Mouse (Mus musculus) urinary bladder, adult 2 months (tissue): Measurements from ENCODE around the gene Col23a1. TPM values are rescaled to one million over a fixed set of nuclear protein-coding genes. Genes with fewer than 3 reads are reported as not detected.
"Not testable (repeated sequence)": the region's sequence is repeated elsewhere in the genome, so short reads cannot be mapped to it uniquely, and the experiment has no call there.

Experiments used
- DNase-seq: peaks from one replicate; pipeline ENCODE4 v3.0.0; 2022; ENCODE audit warnings: low spot score
- polyA plus RNA-seq: library from polyadenylated mRNA; depleted of rRNA; stranded (reverse); fragments of >200 nt; gene quantifications from 2 replicates; pipeline ENCODE4 v1.2.3, GENCODE M21; 2012

Col23a1 gene
- polyA plus RNA-seq, 1 experiment = 2.6 TPM

DNA sequence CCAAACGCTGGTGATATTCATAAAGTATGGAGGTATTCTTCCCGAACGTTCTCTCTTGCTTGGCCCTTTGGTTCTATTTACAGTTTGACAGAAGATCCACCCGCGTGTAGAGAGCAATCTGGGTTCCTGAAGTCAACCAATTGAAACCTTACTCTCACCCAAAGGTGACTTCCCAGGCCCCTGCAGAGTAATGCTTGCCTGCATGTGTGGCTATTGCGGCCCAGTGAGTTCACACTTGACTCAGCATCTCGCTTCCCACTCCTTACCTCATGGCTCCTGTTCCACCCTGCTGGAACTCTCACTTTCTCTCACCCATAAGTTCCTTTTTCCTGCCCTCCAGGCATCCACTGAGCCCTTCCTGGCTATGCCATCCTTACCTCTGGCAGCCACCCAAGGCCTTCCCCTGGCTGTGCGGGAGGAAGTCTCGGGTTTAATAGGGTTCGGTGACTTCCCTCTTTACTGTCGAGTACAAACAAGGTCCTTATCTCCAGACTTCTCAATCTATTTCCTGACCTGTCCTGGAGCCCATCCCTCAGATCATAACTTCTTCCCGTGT, 38.7 kb downstream of the Col23a1 start:
- DNase-seq = no peak

DNA sequence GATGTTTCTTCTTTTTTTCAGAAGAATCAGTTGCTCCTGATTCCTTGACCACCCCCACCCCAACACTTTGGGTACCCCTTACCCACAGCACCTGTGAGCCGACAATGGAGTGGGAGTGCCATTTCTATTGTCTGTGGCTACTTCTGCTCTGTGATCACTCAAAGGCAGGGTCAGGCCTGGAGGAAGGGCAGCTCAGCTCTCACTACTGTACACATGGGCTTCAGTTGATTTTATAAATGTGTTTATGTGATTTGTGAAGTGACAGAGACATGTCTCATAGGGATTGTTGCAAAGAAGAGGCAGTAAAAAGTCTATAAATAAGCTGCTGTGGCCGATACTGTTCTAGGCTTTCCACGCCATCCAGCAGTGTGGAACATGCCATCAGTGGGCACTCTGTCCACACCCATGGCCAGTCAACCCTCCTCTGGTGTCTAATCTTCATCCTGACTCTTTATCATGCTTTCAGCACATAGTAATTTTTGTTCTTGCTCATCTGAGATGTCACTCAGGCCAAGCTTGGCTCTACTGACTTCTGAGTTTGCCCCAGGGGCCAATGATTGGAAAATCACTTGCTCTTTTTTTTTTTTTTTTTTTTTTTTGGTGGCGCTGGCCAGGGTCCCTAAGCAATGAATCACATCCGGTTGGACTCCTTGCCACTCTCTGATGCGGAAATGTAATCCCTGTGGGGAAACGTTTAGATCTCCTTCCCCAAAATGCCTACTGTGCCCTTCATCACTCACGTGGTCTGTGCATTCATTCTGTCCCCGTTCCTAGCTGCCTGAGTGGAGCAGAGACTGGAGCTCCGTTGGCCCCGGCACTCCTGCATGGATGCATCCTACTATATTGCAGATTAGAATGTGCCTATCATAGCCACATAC, 40.4 kb downstream of the Col23a1 start:
- no peak for DNase-seq

DNA sequence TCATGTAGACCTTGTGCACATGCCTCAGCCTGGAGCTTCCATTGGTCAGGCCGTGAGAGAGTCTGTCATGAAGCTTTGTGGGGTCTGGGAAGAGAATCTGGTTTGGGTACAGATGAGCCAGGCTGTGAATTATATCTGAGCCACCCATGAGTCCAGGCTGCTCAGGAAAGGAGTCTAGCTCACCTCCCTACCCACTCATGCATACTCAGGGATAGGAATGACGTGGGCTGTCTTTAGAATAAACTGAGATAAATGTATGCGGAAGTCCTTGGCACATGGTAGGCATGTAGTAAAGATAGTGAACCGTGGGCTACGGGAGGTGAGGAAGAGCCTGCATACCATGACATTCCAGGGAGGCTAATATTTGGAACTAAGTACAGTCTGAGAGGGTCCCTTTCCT, 44.3 kb downstream of the Col23a1 start:
- no peak for DNase-seq

DNA sequence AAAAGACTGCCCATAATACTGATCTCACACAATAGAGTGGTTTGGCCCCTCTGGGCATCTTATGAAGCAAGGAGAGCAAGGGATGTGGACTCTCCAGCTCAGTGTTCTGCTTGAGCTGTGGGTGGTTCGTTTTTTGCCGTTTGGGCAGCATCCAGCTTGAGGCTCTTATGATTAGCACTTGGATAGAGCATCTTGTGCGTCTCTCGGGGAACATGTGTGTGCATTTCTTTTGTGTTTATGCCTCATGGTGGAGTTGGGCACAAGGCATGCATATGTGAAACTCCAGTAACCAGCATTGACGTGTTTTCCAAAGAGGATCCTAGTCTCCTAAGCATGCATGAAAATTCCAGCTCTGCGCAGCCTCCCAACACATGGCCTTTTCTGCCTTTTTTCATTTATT, 47.9 kb downstream of the Col23a1 start:
- no peak for DNase-seq

DNA sequence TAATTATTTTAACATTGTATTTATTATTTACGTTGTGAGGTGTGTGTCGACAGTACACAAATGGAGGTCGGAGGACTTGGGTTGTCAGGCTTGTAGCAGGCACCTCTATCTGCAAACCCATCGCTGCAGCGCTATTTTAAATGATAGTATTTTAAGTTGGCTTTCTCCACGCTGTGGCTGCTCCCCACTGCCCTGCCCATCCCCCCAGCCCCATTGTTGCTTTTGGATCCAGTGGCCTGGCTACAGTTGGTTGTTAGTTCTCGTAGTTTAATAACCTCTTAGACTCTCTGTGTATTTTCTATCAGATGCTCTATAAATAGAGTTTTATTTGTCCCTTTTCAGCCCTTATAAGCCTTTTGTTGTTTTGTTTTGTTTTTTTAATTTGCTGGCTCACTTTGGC, 48.7 kb downstream of the Col23a1 start:
- no peak for DNase-seq

DNA sequence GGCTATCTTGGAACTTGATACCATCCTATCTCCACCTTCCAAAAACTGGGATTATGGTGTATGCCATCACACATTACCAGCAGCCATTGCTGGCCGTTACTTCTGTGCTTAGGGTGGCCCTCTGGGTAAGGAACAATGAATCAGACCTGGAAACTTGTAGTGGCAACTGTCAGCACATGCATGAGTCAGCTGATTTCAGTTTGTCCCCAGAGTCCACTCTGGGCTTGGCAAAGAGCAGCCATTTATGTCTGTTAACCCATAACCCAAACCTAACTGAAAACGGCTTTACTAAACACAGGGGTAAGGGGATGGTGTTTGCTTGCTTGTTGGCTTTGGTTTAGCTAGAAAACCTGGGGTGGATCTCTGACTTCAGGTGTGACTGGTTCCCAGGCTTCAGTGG, 51.4 kb downstream of the Col23a1 start:
- DNase-seq = no peak

DNA sequence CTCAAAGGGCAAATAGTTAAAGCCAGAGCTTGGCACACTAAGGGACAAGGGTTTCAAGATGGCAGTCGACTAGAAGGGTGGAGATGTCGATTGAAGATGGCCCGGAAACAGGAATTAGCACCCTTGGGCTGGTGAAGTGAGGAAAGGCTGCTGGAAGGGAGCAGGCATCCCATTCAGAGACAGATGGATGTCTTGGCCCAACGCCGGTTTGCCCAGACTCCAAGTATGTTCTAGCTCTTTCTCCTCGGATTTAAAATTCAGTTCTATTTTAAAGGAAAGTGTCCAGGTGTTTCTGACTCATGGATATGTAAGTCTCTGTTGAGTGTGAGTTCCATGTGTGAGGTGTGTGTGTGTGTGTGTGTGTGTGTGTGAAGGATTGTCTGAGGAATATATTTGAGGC, 53.1 kb downstream of the Col23a1 start:
- DNase-seq = no peak

DNA sequence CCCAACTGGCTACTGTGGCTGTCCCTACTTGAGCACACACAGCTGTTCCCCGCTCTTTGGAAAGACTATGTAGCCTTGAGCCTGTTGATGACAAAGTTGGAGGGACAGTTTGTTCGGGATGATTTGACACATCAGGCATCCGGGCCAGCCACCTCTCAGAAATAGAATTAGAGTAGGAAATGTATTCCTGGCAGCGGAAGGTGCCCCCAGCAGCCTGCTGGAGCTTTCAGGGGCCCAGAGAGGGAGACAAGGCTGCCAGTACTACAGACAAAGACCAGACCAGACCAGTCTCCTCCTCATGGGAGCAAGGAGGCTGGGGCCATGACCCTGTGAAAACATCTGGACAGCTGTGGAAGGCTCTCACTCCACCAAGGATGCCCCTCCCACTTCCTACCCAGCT, 53.6 kb downstream of the Col23a1 start:
- no peak for DNase-seq

DNA sequence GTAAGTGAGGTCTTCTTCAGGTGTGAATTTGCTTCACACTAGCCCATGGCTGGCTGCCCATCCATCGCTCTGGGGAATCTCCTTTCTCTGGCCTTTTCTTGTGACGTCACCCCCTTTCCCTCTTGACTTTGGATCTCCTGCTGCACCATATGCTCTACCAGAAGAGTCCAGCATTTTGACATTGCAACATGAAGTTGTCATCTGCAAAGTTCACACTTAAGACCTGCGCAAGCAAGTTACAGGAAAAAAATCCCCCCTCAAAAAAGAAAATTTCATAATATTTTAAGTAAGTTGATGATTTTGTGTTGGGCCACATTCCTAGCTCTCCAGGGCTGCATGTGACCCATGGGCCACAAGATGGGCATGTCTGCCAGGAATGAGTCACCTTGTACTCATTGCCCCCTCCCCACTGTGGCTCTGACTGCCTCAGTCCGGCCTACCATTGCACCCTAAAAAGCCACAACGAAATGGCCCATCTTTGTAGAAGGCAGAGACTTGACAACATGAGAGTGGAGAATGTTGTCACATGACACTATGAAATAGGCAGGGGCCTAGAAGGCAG, 54.1 kb downstream of the Col23a1 start:
- no peak for DNase-seq

DNA sequence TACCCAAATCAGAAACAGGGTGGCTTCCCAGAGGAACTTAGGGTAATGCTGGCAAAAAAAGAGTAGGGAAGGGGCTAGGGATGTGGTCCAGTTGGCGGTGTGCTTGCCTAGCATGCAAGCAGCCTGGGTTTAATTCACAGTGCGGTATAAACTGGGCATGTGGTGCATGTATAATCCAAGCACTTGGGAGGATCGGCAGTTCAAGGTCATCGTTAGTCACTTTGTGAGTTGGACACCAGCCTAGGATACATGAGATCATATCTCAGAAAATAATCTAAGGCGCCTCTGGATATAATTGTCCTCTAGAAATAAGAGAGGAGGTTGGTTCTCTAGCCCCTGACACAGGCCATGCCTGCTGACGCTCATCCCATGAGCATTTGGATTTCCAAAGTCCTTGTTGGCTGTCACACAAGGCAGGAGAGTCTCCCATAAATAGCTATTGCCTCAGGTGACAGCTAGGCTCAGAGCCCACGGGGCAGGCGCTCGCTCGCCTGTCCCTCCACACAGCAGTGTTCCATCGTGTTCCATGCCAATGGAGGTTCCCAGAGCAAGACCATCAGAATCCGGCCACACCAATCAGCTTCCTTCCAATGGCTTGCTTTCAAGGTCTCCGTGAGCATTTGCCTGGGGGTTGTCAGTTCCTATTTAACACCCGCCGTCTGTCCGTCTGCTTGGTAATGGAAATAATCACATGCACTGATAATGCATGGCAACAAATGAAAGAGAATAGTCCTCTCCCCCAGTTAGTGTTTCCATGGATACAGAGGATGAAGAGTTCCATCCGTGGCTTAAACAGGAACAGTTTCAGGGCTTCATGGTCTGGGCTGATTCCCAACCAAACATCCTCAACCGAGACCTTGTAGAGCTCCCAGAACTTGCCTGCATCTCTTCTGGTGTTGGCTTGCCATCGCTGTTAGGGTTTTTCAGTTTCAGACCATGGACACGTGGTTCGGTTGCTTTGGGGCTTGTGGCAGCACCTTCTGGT, 56.1 kb downstream of the Col23a1 start:
- DNase-seq = no peak

DNA sequence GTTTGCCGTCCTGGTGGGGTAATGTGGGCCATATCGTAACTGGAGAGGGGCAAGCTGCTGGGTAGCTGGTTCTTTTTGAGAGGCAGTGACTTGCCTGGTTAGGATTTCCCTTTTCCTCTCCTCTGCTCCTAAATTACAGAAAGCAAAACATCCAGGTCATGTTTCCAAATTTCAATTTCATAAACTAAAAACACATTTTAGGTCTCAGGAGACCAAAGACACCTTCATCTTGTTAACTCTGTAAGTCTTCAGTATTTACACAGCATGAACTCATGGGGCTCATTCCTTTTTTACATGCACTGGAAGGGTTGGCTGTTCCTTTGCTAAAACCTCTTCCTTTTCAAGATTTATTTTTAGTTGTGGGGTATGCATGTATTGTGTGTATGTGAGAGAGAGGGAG, 58.0 kb downstream of the Col23a1 start:
- no peak for DNase-seq

DNA sequence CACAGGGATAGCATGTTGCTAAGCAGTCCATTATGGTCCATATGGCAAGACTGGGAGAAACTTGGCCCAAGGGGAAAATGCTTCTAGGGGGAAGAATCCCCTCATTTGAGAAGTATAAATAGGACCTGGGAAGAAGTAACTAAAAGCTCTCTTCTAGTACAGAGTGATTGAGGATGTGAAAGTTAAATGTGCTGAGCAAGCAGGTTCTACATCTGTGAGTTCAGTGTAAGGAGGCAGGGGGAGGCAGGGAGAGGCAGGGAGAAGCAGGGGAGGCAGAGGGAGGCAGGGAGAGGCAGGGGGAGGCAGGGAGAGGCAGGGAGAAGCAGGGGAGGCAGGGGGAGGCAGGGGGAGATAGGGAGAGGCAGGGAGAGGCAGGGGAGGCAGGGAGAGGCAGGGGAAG, 59.9 kb downstream of the Col23a1 start:
- no peak for DNase-seq

DNA sequence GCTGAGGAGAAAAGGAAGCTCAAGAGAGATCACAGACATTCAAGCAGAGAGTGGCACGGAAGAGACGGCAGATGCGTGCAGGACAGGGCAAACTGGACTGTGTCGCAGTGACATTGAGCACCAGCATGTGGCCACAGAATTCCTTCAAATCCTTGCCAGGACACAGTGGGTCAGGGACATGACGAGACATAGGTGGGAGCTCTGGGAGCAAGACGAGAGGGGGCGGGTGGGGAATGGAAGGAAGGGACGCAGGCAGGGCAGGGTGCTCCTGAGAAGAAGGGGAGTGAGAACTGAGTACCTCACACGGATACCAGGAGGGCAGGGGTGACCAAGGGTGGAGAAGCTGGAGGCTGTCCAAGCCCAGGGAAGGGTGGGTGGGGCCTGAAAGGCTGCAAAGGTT, 61.4 kb downstream of the Col23a1 start:
- no peak for DNase-seq

DNA sequence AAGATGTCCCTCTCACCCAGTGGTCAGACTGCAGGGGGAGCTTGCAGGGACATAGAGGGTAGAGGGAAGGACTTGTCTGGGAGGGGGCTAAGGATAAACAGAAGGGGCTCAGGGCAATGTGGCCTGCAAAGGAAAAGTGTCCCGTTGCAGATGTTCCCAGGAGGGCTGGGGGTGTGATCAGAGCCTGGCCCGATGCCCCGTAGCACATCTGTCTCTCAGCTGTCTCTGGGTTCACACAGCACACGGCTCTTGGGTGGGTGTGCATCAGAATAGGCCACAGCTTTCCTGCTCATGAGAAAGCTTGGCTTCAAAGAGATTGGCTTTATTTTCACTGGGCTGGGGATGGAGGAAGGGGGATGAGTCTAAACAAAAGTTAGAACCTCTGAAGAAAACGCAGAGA, 62.1 kb downstream of the Col23a1 start:
- no peak for DNase-seq

DNA sequence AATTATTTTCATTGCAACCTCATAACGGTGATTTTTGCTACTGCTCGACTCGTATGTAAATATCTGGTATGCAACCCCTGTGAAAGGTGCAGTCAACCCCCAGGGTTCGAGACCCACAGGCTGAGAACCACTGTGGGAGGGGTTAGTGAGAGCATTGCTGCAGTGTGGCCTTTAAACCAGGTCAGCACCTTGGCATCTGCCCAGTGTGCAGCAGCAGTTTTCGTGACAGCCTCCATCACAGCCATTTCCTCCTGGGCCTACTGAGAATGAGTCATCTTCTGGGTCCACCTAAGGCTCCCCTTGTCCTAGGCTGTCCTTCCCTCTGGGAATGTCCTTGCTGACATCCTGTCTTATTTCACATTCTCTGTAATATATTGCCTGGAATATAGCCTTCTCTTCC, 64.0 kb downstream of the Col23a1 start:
- no peak for DNase-seq

DNA sequence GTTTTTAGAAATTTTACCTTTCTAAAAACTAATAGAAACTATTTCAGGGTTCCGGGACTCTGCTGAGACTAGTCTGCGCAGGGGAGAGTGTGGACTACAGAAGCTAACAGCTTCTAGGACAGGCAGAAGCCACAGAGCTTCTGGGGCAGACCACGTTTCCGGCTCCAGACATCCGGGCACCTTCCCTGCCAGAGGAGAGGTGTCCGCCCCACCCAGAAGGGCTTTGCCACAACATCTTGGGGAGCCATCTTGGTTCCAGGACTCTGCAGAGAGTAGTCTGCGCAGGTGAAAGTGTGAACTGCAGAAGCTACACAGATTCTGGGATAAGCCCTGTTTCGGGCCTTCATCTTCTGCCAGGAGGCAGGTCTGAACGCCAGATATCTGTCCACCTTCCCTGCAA, 69.3 kb downstream of the Col23a1 start:
- not testable (repeated sequence) for DNase-seq

DNA sequence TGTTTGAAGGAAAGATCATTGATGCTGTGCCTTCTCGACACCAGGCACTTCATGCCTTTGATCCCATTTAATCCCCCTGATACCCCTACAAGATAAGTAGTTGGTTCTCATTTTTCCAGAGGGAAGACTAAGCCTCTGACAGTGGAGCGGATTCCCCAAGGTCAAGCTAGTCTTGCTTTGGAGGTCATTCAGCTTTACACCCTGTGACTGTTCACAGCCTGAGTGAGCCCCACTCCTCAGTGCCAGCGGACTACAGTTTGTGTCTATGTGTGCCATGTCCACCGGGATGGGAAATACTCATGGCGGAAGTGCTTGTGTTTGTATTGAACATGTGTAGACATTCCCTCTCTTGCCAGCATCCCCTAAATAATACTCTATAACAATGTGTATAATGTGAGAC, 74.6 kb downstream of the Col23a1 start:
- DNase-seq = no peak

DNA sequence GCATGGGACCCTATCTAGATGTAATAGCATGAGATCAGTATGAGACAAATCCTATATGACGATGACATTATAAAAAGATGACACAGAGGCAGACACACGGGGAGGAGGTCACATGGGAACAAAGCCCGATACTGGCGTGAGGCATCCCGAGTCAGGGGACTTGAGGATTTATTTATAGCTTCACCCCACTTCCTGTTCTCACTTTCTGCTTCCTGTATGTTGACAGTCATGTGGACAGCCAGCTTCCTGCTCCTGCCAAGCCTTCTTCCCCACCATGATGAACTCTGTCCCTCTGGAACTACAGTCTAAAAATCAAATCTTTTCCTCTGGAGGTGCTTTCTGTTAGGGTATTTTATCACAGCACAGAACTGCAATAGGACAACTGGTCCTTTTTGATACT, 77.6 kb downstream of the Col23a1 start:
- DNase-seq = peak; percentile 1

DNA sequence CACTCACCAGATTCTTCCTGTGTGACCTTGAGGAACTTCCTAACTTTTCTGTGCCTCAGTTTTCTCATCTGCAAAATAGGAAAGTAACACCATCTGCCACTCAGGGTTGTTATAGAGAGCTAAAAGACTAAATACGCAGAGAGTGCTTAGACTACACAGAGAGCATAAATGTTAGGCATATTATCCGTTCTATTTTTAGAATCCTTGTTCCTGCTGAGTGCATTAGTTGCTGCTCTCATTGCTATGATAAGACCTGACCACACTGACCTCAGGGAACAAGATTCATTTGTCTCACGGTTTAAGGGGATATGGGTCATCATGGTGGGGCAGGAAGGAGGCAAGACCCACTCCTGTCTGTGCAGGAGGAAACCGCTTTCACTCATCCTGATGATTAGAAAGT, 80.6 kb downstream of the Col23a1 start:
- DNase-seq = no peak

DNA sequence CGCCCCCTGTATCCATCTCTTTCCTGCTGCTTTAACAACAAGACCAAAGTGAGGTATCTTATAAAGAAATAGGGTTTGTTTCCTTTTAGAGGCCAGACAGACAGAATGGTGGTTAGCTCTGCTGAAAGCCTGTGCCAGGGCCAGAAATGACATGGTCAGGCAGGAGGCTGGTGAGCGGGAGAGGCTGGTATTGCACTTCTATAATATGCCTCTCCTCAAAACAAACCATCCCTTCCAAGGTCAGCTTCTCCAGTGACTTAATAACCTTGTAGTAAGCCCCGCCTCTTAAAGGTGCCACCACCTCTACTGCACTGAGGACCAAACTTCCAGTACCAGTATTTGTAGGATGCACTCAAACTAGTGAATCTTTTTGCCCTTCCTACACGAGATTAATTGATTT, 81.6 kb downstream of the Col23a1 start:
- no peak for DNase-seq

DNA sequence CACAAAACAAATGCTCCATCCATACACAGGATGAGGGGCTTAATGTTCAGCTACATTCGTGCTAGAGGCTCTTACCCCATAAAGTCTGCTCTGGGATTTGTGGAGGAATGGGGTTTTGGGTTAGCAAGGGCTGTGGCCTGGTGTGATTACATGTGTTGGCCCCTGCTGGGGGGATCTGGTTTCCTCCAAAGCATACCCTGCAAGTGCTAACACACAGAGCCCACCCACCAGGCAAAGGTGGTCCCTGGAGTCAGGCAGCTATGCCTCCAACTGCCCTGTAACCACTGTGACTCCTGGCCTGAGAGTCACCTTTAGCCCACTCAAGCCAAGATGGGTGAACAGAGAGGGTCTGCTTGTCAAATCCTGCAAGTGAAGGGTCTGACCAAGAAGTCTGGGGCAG, 82.2 kb downstream of the Col23a1 start:
- DNase-seq = no peak

DNA sequence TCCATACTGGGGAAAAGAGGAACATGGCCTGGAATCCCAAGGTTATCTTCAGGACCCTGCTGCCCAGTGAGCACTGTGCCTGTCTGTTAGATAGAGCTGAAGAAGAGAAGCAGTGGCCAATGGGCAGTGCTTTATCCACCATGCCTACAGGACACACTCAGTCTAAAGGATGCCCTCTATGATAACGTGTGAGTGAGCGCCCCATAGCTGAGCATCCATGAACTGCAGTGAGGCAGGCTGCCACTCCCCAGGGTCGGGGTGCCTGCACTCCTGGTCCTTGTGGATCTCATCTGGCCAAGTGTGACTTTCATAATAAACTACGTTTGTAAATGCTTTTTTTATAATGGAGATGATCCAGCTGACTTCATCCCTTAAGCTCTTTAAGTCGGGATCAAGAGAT, 87.5 kb downstream of the Col23a1 start:
- no peak for DNase-seq
